Mouse (Mus musculus): ENCODE measurements around the gene Sema6d. TPM values are rescaled to one million over a fixed set of nuclear protein-coding genes. Genes with fewer than 3 reads are reported as not detected.

The Sema6d gene
- polyA plus RNA-seq, 1 experiment: not detected

- TF ChIP-seq GATA1 (IDR thresholded peaks at IDR 0.05; ENCODE audit: low read length): no peak
These were observed 145.0 kb downstream of the Sema6d start for GRCm38 (mm10) chr2:124234636-124235221.

GRCm38 (mm10) chr2:124235237-124236055 is 145.7 kb downstream of the Sema6d start:
- TF ChIP-seq GATA1 (IDR thresholded peaks at IDR 0.05; ENCODE audit: low read length): no peak

GRCm38 (mm10) chr2:124236831-124237230 is 147.1 kb downstream of the Sema6d start:
- TF ChIP-seq GATA1 (IDR thresholded peaks at IDR 0.05; ENCODE audit: low read length): no peak

GRCm38 (mm10) chr2:124243608-124244007 is 153.8 kb downstream of the Sema6d start:
- no peak for TF ChIP-seq GATA1 (IDR thresholded peaks at IDR 0.05; ENCODE audit: low read length)

- no peak for TF ChIP-seq GATA1 (IDR thresholded peaks at IDR 0.05; ENCODE audit: low read length)
These were observed 154.9 kb downstream of the Sema6d start for GRCm38 (mm10) chr2:124244543-124245245.

- TF ChIP-seq GATA1 (IDR thresholded peaks at IDR 0.05; ENCODE audit: low read length): no peak
These were observed 168.3 kb downstream of the Sema6d start for GRCm38 (mm10) chr2:124258108-124258507.

- no peak for TF ChIP-seq GATA1 (IDR thresholded peaks at IDR 0.05; ENCODE audit: low read length)
These were observed 174.5 kb downstream of the Sema6d start for GRCm38 (mm10) chr2:124264309-124264708.

- TF ChIP-seq GATA1 (IDR thresholded peaks at IDR 0.05; ENCODE audit: low read length): no peak
These were observed 181.4 kb downstream of the Sema6d start for GRCm38 (mm10) chr2:124271156-124271555.

GRCm38 (mm10) chr2:124277492-124277891 is 187.7 kb downstream of the Sema6d start:
- no peak for TF ChIP-seq GATA1 (IDR thresholded peaks at IDR 0.05; ENCODE audit: low read length)

- TF ChIP-seq GATA1 (IDR thresholded peaks at IDR 0.05; ENCODE audit: low read length): no peak
These were observed 195.3 kb downstream of the Sema6d start for GRCm38 (mm10) chr2:124285109-124285508.

- no peak for TF ChIP-seq GATA1 (IDR thresholded peaks at IDR 0.05; ENCODE audit: low read length)
These were observed 199.6 kb downstream of the Sema6d start for GRCm38 (mm10) chr2:124289356-124289755.

GRCm38 (mm10) chr2:124291145-124291544 is 201.4 kb downstream of the Sema6d start:
- TF ChIP-seq GATA1 (IDR thresholded peaks at IDR 0.05; ENCODE audit: low read length): no peak

GRCm38 (mm10) chr2:124293601-124294000 is 203.8 kb downstream of the Sema6d start:
- no peak for TF ChIP-seq GATA1 (IDR thresholded peaks at IDR 0.05; ENCODE audit: low read length)

- TF ChIP-seq GATA1 (IDR thresholded peaks at IDR 0.05; ENCODE audit: low read length): no peak
These were observed 208.6 kb downstream of the Sema6d start for GRCm38 (mm10) chr2:124298351-124298750.

GRCm38 (mm10) chr2:124298872-124299271 is 209.1 kb downstream of the Sema6d start:
- no peak for TF ChIP-seq GATA1 (IDR thresholded peaks at IDR 0.05; ENCODE audit: low read length)

- TF ChIP-seq GATA1 (IDR thresholded peaks at IDR 0.05; ENCODE audit: low read length): no peak
These were observed 218.8 kb downstream of the Sema6d start for GRCm38 (mm10) chr2:124308605-124309004.

Measured in G1E-ER4 (cell line).